Mouse (Mus musculus) limb, embryonic 10.5 days (tissue): Measurements from ENCODE around the gene Zfp652. TPM values are rescaled to one million over a fixed set of nuclear protein-coding genes. Genes with fewer than 3 reads are reported as not detected.
A peak's percentile ranks its signal among the peaks of the same experiment; 100 is the strongest.
"Not testable (repeated sequence)": the region's sequence is repeated elsewhere in the genome, so short reads cannot be mapped to it uniquely, and the experiment has no call there.

Source experiments
- DNase-seq: peaks from one replicate; pipeline ENCODE4 v3.0.0-alpha.2; 2017; ENCODE audit warnings: low spot score
- H3K27ac ChIP-seq: fragments of 300-500 bp; sonication (generic); 2 replicates; pipeline ENCODE4 v1.5.1; 2016; ENCODE audit warnings: mild to moderate bottlenecking
- H3K27me3 ChIP-seq: fragments of 300-500 bp; sonication (generic); 2 replicates; pipeline ENCODE4 v1.6.1; 2016; ENCODE audit warnings: low read depth, mild to moderate bottlenecking; ENCODE audit not compliant: poor library complexity, severe bottlenecking
- H3K36me3 ChIP-seq: fragments of 300-500 bp; sonication (generic); 2 replicates; pipeline ENCODE4 v1.6.1; 2016; ENCODE audit warnings: mild to moderate bottlenecking, moderate library complexity
- H3K4me1 ChIP-seq: fragments of 300-500 bp; sonication (generic); 2 replicates; pipeline ENCODE4 v1.6.1; 2016
- H3K4me3 ChIP-seq: fragments of 300-500 bp; sonication (generic); 2 replicates; pipeline ENCODE4 v1.5.1; 2016; ENCODE audit warnings: mild to moderate bottlenecking, moderate library complexity
- H3K9me3 ChIP-seq: fragments of 300-500 bp; sonication (generic); replicated peaks from 2 replicates; pipeline ENCODE4 v1.6.1; 2016; ENCODE audit warnings: mild to moderate bottlenecking
- WGBS: fragments of 180-500 bp; shearing (Covaris S2); methylation state at CpG from one replicate; pipeline ENCODE4 v1.1.7; 2016; 5-methylcytosine and 5-hydroxymethylcytosine counted together
- polyA plus RNA-seq: library from polyadenylated mRNA; unstranded; fragments of >200 nt; fragmentation: Nextera tagmentation; extraction: Ambion mirVana; gene quantifications from 2 replicates; pipeline ENCODE4 v1.2.1, GENCODE M21; 2016

Gene Zfp652
- polyA plus RNA-seq, 1 experiment from 2014 or later = 21.5 TPM

- Histone ChIP-seq H3K9me3 (no peaks in the 10 kb centered on the region), H3K36me3 (peaks cover 66% of the 10 kb centered on the region), H3K27ac (no peak overlapping the region), H3K27me3 (no peaks in the 10 kb centered on the region), H3K4me3 (no peak overlapping the region), H3K4me1 (no peaks in the 10 kb centered on the region)
- WGBS = 15% methylated on average over 1 of the region's 1 CpGs
- DNase-seq = peak; percentile 82
Measured at GRCm38 (mm10) chr11:95750995-95751394, 38.5 kb downstream of the Zfp652 start.

GRCm38 (mm10) chr11:95755137-95755536 lies 42.7 kb downstream of the Zfp652 start:
- not testable (repeated sequence) for H3K27me3 ChIP-seq, H3K27ac ChIP-seq, H3K4me3 ChIP-seq, DNase-seq, H3K9me3 ChIP-seq, H3K4me1 ChIP-seq
- peaks cover 81% of the 10 kb centered on the region for H3K36me3 ChIP-seq
- 99% methylated on average over 4 of the region's 4 CpGs for WGBS

GRCm38 (mm10) chr11:95760521-95760920 lies 48.0 kb downstream of the Zfp652 start:
- H3K36me3 ChIP-seq = peaks cover 67% of the 10 kb centered on the region
- no peaks in the 10 kb centered on the region for H3K4me1 ChIP-seq
- DNase-seq = no peak
- H3K27ac ChIP-seq = no peak overlapping the region
- no peak overlapping the region for H3K4me3 ChIP-seq
- WGBS = 92% methylated on average over 5 of the region's 5 CpGs
- no peaks in the 10 kb centered on the region for H3K27me3 ChIP-seq
- no peaks in the 10 kb centered on the region for H3K9me3 ChIP-seq

- Histone ChIP-seq H3K4me1 (no peaks in the 10 kb centered on the region), H3K36me3 (peaks cover 53% of the 10 kb centered on the region), H3K27me3 (no peaks in the 10 kb centered on the region), H3K4me3 (no peak overlapping the region), H3K9me3 (no peaks in the 10 kb centered on the region), H3K27ac (no peak overlapping the region)
- DNase-seq = no peak
- 96% methylated on average over 4 of the region's 4 CpGs for WGBS
Measured at GRCm38 (mm10) chr11:95762996-95763395, 50.5 kb downstream of the Zfp652 start.

- Histone ChIP-seq H3K27me3 (no peaks in the 10 kb centered on the region), H3K4me3 (no peak overlapping the region), H3K4me1 (no peaks in the 10 kb centered on the region), H3K36me3 (peaks cover 56% of the 10 kb centered on the region), H3K9me3 (no peaks in the 10 kb centered on the region), H3K27ac (no peak overlapping the region)
- 80% methylated on average over 8 of the region's 8 CpGs for WGBS
- no peak for DNase-seq
Measured at GRCm38 (mm10) chr11:95764806-95765205, 52.3 kb downstream of the Zfp652 start.

- no peak for DNase-seq
- peaks cover 57% of the 10 kb centered on the region for H3K36me3 ChIP-seq
- H3K4me1 ChIP-seq = no peaks in the 10 kb centered on the region
- H3K4me3 ChIP-seq = no peak overlapping the region
- 90% methylated on average over 10 of the region's 10 CpGs for WGBS
- H3K27ac ChIP-seq = no peak overlapping the region
- no peaks in the 10 kb centered on the region for H3K27me3 ChIP-seq
- no peaks in the 10 kb centered on the region for H3K9me3 ChIP-seq
Measured at GRCm38 (mm10) chr11:95765334-95765733, 52.9 kb downstream of the Zfp652 start.

- Histone ChIP-seq H3K4me1 (peaks cover 9% of the 10 kb centered on the region), H3K9me3 (no peaks in the 10 kb centered on the region), H3K4me3 (no peak overlapping the region), H3K27me3 (no peaks in the 10 kb centered on the region), H3K36me3 (peaks cover 51% of the 10 kb centered on the region), H3K27ac (no peak overlapping the region)
- 90% methylated on average over 6 of the region's 6 CpGs for WGBS
- no peak for DNase-seq
Measured at GRCm38 (mm10) chr11:95768244-95768643, 55.8 kb downstream of the Zfp652 start.

GRCm38 (mm10) chr11:95769208-95769607 lies 56.7 kb downstream of the Zfp652 start:
- H3K27me3 ChIP-seq = no peaks in the 10 kb centered on the region
- H3K4me3 ChIP-seq = no peak overlapping the region
- H3K4me1 ChIP-seq = peaks cover 9% of the 10 kb centered on the region
- DNase-seq = no peak
- no peaks in the 10 kb centered on the region for H3K9me3 ChIP-seq
- WGBS = 90% methylated on average over 10 of the region's 10 CpGs
- no peak overlapping the region for H3K27ac ChIP-seq
- peaks cover 47% of the 10 kb centered on the region for H3K36me3 ChIP-seq

GRCm38 (mm10) chr11:95770720-95771364 lies 58.4 kb downstream of the Zfp652 start:
- Histone ChIP-seq H3K4me1 (peaks cover 9% of the 10 kb centered on the region), H3K27ac (peak overlapping the region; percentile 43; the same call in 1 of the 2 replicates), H3K36me3 (peaks cover 41% of the 10 kb centered on the region), H3K27me3 (no peaks in the 10 kb centered on the region), H3K4me3 (no peak overlapping the region), H3K9me3 (no peaks in the 10 kb centered on the region)
- DNase-seq = no peak
- WGBS = 72% methylated on average over 9 of the region's 9 CpGs

- Histone ChIP-seq H3K27me3 (no peaks in the 10 kb centered on the region), H3K27ac (peak overlapping the region; percentile 43; the same call in 1 of the 2 replicates), H3K9me3 (no peaks in the 10 kb centered on the region), H3K4me1 (peaks cover 9% of the 10 kb centered on the region), H3K36me3 (peaks cover 39% of the 10 kb centered on the region), H3K4me3 (no peak overlapping the region)
- DNase-seq = no peak
- 84% methylated on average over 8 of the region's 8 CpGs for WGBS
Measured at GRCm38 (mm10) chr11:95771665-95772064, 59.2 kb downstream of the Zfp652 start.

GRCm38 (mm10) chr11:95773264-95773663 lies 60.8 kb downstream of the Zfp652 start:
- no peaks in the 10 kb centered on the region for H3K27me3 ChIP-seq
- no peaks in the 10 kb centered on the region for H3K9me3 ChIP-seq
- H3K4me1 ChIP-seq = peaks cover 9% of the 10 kb centered on the region
- WGBS = 78% methylated on average over 3 of the region's 3 CpGs
- peaks cover 35% of the 10 kb centered on the region for H3K36me3 ChIP-seq
- H3K27ac ChIP-seq = no peak overlapping the region
- no peak for DNase-seq
- no peak overlapping the region for H3K4me3 ChIP-seq

- H3K36me3 ChIP-seq = peaks cover 17% of the 10 kb centered on the region
- no peaks in the 10 kb centered on the region for H3K27me3 ChIP-seq
- H3K27ac ChIP-seq = no peak overlapping the region
- 79% methylated on average over 17 of the region's 17 CpGs for WGBS
- no peak for DNase-seq
- H3K4me3 ChIP-seq = no peak overlapping the region
- H3K9me3 ChIP-seq = no peaks in the 10 kb centered on the region
- H3K4me1 ChIP-seq = no peaks in the 10 kb centered on the region
Measured at GRCm38 (mm10) chr11:95777323-95778297, 65.1 kb downstream of the Zfp652 start.

GRCm38 (mm10) chr11:95778831-95779251 lies 66.4 kb downstream of the Zfp652 start:
- no peaks in the 10 kb centered on the region for H3K27me3 ChIP-seq
- H3K4me3 ChIP-seq = no peak overlapping the region
- H3K36me3 ChIP-seq = peaks cover 10% of the 10 kb centered on the region
- no peaks in the 10 kb centered on the region for H3K9me3 ChIP-seq
- DNase-seq = no peak
- no peaks in the 10 kb centered on the region for H3K4me1 ChIP-seq
- 84% methylated on average over 4 of the region's 4 CpGs for WGBS
- no peak overlapping the region for H3K27ac ChIP-seq
